Mouse (Mus musculus) heart, postnatal 0 days (tissue): ENCODE data around the gene Pola1. TPM values are rescaled to one million over a fixed set of nuclear protein-coding genes. Genes with fewer than 3 reads are reported as not detected.
"Not testable (repeated sequence)": the region's sequence is repeated elsewhere in the genome, so short reads cannot be mapped to it uniquely, and the experiment has no call there.

Experiments
- ATAC-seq: fragments of 200-750 bp; cut with Nextera tagmentation; 2 replicates; pipeline ENCODE4 v1.8.0; 2017; ENCODE audit warnings: low read depth, moderate number of reproducible peaks, moderate library complexity; ENCODE audit not compliant: insufficient read depth
- DNase-seq: peaks from one replicate; pipeline ENCODE4 v3.0.0-alpha.2; 2016; ENCODE audit warnings: low spot score
- H3K27ac ChIP-seq: fragments of 300-500 bp; sonication (generic); 2 replicates; pipeline ENCODE4 v1.5.1; 2014; ENCODE audit warnings: low read depth, mild to moderate bottlenecking
- H3K27me3 ChIP-seq: fragments of 300-500 bp; sonication (generic); 2 replicates; pipeline ENCODE4 v1.6.1; 2014; ENCODE audit warnings: low read length, mixed read lengths; ENCODE audit not compliant: control insufficient read depth, insufficient read depth
- H3K36me3 ChIP-seq: fragments of 300-500 bp; sonication (generic); replicated peaks from 2 replicates; pipeline ENCODE4 v1.6.1; 2014; ENCODE audit warnings: low read length, mixed read lengths; ENCODE audit not compliant: control insufficient read depth, insufficient read depth
- H3K4me1 ChIP-seq: fragments of 300-500 bp; sonication (generic); 2 replicates; pipeline ENCODE4 v1.6.1; 2014; ENCODE audit warnings: antibody characterized with exemption; ENCODE audit not compliant: control insufficient read depth, insufficient read depth
- H3K4me2 ChIP-seq: fragments of 300-500 bp; sonication (generic); 2 replicates; pipeline ENCODE4 v1.6.1; 2014; ENCODE audit warnings: low read depth, mild to moderate bottlenecking, low read length, moderate library complexity
- H3K4me3 ChIP-seq: fragments of 300-500 bp; sonication (generic); 2 replicates; pipeline ENCODE4 v1.5.1; 2014; ENCODE audit warnings: low read depth, low read length
- H3K9ac ChIP-seq: fragments of 300-500 bp; sonication (generic); replicated peaks from 2 replicates; pipeline ENCODE4 v1.6.1; 2014; ENCODE audit warnings: low read depth, low read length, mixed read lengths
- H3K9me3 ChIP-seq: fragments of 300-500 bp; sonication (generic); replicated peaks from 2 replicates; pipeline ENCODE4 v1.6.1; 2016; ENCODE audit warnings: low read length; ENCODE audit not compliant: control insufficient read depth
- CTCF ChIP-seq: IDR thresholded peaks from 2 replicates; pipeline ENCODE4 v1.5.1; 2016; ENCODE audit warnings: antibody characterized with exemption, control low read depth, low read depth
- EP300 ChIP-seq: IDR thresholded peaks from 2 replicates; pipeline ENCODE4 v1.6.1; 2016; ENCODE audit warnings: antibody characterized with exemption, low read depth
- WGBS: fragments of 180-500 bp; shearing (Covaris S2); extraction: QIAGEN DNeasy Blood & Tissue Kit; methylation state at CpG from one replicate; pipeline ENCODE4 v1.1.7; 2014; 5-methylcytosine and 5-hydroxymethylcytosine counted together
- polyA plus RNA-seq: library from polyadenylated mRNA; unstranded; fragments of >200 nt; fragmentation: Nextera tagmentation; extraction: Ambion mirVana; gene quantifications from 2 replicates; pipeline ENCODE4 v1.2.1, GENCODE M21; 2015
- total RNA-seq: library from RNA; depleted of rRNA; stranded (reverse); fragments of >200 nt; gene quantifications from 2 replicates; pipeline ENCODE4 v1.2.3, GENCODE M21; 2014; ENCODE audit warnings: low replicate concordance

Pola1 gene
- total and polyA plus RNA-seq, 2 experiments from 2014 or later, result 2.5 to 4.7 TPM

DNA sequence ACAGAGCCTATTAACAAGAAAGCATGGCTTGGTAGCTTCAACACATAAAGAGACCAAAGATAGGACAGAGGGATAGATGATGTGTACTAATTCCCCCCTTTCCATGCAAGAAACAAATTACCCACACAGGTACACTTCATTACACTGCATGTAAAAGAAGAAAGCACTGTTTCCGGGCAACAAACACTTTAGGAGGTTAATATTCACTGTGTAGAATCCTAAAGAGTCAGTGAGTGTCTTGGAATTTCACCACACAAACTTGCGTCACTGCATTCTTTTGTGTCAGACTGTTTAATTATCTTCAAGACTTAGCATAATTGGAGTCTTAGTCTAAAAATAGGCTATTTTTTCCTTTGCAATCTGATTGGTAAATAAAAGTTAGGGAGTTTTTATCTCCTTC lies 92.2 kb downstream of the Pola1 start:
- WGBS, result 80% methylated on average over 2 of the region's 2 CpGs
- Histone ChIP-seq H3K27ac (no peak overlapping the region), H3K4me2 (no peak overlapping the region), H3K9ac (no peak overlapping the region), H3K27me3 (no peaks in the 10 kb centered on the region), H3K36me3 (no peaks in the 10 kb centered on the region), H3K9me3 (no peaks in the 10 kb centered on the region), H3K4me1 (no peaks in the 10 kb centered on the region), H3K4me3 (no peak overlapping the region)
- DNase-seq, result no peak
- TF ChIP-seq EP300, result no peak
- TF ChIP-seq CTCF, result no peak
- ATAC-seq, result no peak

DNA sequence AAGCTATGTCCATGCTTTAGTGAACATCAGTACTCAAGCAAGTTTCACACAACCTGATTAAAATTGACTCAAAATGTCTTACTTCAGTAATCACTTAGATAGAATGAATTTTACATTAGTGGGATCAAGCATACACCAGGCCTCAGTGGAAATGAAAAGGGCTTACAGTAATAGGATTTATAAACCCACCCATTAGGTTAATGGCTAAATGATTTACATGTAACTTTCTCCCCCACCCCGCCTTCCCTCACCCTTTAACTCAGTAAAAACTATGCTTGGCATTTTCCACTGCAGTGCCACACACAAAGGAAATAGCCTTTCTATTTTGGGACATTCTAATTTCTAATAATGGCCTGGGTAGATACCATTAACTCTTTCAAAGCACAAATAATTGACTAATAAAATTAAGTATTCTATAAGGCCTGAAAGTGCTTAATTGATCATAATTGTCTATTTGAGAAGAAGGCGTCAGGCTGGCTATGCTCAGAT lies 129.0 kb downstream of the Pola1 start:
- TF ChIP-seq EP300 (no peak), CTCF (no peak)
- Histone ChIP-seq H3K9ac (no peak overlapping the region), H3K9me3 (no peaks in the 10 kb centered on the region), H3K27me3 (no peaks in the 10 kb centered on the region), H3K4me1 (no peaks in the 10 kb centered on the region; the same call in 1 of the 2 replicates), H3K27ac (peak overlapping the region; percentile 75), H3K4me3 (no peak overlapping the region), H3K36me3 (no peaks in the 10 kb centered on the region), H3K4me2 (peak overlapping the region; percentile 38; the same call in 1 of the 2 replicates)
- ATAC-seq (peak; percentile 71), DNase-seq (peak; percentile 58)
- 50% methylated on average over 2 of the region's 2 CpGs for WGBS

DNA sequence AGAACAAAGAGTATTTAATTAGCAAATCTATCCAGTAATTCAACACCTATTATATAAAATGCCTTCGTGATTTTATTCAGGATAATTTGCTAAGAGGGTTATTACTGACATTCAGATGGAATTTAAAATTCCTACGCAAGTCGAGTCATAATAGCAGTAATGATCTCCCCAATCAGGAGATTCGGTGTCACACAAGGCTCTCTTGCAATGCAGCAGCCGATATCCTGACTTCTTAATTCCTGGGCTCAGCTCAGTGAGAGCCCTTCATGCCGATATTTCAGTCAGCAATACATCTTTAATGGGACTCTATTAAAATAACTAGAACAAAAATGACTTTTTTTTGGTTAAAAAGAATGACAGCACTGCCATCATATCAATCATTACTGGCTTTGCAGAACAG lies 134.4 kb downstream of the Pola1 start:
- Histone ChIP-seq H3K9me3 (no peaks in the 10 kb centered on the region), H3K27ac (no peak overlapping the region), H3K4me1 (no peaks in the 10 kb centered on the region), H3K4me2 (no peak overlapping the region), H3K9ac (no peak overlapping the region), H3K36me3 (no peaks in the 10 kb centered on the region), H3K4me3 (no peak overlapping the region), H3K27me3 (no peaks in the 10 kb centered on the region)
- no peak for TF ChIP-seq CTCF
- TF ChIP-seq EP300, result no peak
- DNase-seq (no peak), ATAC-seq (no peak)
- 81% methylated on average over 6 of the region's 6 CpGs for WGBS

DNA sequence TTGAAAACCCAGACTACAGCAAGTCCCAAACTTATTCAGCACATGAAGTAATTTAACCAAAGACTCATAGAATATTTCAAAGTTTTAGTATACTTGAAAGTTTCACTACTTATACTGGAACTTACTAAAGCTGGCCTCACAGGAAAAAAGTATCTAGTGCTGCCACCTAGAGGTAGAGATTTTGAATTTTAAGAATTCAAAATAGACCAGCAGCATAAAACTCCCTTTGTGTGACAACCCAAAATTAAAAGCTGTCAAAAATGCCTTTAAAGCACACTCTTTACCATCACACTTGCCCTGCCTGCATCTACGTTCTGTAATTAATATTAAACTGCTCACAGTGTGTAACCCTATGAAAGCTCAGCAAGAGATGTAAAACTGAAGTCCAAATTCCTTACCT lies 166.2 kb downstream of the Pola1 start:
- no peak overlapping the region for H3K4me2 ChIP-seq
- DNase-seq, result no peak
- ATAC-seq, result no peak
- H3K9ac ChIP-seq, result no peak overlapping the region
- H3K4me3 ChIP-seq, result no peak overlapping the region
- H3K27ac ChIP-seq, result no peak overlapping the region
- WGBS, result 45% methylated on average over 1 of the region's 1 CpGs
- TF ChIP-seq EP300 (no peak), CTCF (peak; percentile 25)
- H3K27me3 ChIP-seq, result no peaks in the 10 kb centered on the region
- no peaks in the 10 kb centered on the region for H3K36me3 ChIP-seq
- no peaks in the 10 kb centered on the region for H3K4me1 ChIP-seq
- no peaks in the 10 kb centered on the region for H3K9me3 ChIP-seq

DNA sequence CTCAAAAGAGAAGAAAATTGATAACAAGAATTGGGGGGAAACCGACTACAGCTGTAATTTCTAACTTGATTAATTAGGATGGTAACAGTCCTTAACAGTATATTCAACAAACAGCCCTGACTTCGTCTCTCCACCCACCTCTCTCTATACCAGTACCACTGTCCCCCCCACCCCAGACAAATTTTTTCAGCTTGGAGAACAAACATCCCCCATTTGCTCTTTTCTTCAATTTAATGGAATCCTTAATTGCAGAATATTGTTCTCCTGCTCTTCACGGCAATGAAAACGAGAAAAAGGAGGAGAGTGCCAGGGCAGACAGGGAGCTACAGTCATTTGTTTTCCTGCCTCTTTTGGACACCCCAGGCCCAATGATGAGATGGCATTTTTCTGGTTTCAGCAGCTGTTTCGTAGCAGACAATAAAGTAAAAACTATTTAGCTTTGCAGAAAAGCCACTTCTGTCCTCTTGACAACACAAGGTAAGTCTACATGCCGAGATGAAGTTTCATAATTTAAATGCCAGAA lies 202.2 kb downstream of the Pola1 start:
- no peaks in the 10 kb centered on the region for H3K27me3 ChIP-seq
- WGBS, result 73% methylated on average over 6 of the region's 6 CpGs
- no peaks in the 10 kb centered on the region for H3K9me3 ChIP-seq
- ATAC-seq (no peak), DNase-seq (no peak)
- no peaks in the 10 kb centered on the region for H3K36me3 ChIP-seq
- H3K4me1 ChIP-seq, result no peaks in the 10 kb centered on the region
- no peak overlapping the region for H3K27ac ChIP-seq
- H3K4me3 ChIP-seq, result no peak overlapping the region
- TF ChIP-seq EP300 (no peak), CTCF (no peak)
- no peak overlapping the region for H3K4me2 ChIP-seq
- no peak overlapping the region for H3K9ac ChIP-seq

DNA sequence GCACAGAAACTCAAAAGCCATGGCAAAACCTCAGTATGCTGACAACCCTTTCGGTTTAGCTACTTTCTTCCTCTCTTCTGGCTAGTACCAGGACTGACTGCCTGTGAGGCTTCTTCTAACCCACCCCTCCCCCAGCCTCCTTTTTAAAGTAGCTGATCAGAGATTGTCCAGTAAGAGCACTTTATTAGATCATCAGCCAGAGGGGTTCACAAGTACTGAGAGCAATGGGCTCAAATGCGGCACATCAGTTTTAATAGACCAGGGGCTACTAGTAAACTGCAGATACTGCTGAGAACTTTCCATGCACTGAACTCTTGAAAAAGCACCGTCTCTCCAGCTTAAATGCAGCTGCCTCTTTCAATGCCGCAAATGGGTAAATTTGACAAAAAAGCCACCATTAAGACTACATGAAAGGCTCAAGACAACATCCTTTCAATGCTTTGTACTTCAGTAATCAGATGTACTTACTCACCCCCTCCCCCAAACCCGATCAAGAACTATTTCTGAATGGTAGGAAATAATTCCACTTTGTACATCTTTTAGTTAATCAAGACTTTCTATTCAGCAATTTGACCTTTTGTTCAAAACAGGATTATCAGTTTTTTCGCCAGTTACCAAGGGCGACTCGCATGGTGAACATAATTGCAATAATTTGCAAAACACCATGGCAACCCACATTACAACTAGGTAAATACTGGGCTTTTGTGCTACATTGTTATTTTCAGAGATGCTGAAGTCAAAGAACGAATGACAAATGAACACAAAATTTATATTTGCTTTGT lies 202.8 kb downstream of the Pola1 start:
- ATAC-seq (no peak), DNase-seq (no peak)
- Histone ChIP-seq H3K27me3 (no peaks in the 10 kb centered on the region), H3K9me3 (no peaks in the 10 kb centered on the region), H3K36me3 (no peaks in the 10 kb centered on the region), H3K9ac (no peak overlapping the region), H3K4me1 (no peaks in the 10 kb centered on the region), H3K4me2 (no peak overlapping the region), H3K27ac (no peak overlapping the region), H3K4me3 (no peak overlapping the region)
- WGBS, result 84% methylated on average over 9 of the region's 9 CpGs
- TF ChIP-seq EP300, result no peak
- TF ChIP-seq CTCF, result no peak

DNA sequence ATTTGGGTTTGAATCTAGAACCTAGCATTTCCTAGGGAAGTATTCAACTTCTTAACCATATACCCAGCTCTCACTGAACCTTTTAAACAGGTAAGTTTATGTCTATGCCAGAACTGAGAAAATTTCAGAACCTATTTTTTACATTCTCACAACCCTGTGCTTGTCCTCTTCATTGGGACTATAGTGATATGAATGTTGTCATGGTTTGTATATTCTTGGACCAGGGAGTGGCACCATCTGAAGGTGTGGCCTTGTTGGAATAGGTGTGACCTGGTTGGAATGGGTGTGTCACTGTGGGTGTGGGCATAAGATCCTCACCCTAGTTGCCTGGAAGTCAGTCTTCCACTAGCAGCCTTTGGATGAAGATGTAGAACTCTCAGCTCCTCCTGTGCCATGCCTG lies 231.1 kb downstream of the Pola1 start:
- not testable (repeated sequence) for H3K27me3 ChIP-seq, H3K4me3 ChIP-seq, ATAC-seq, H3K4me2 ChIP-seq, DNase-seq, H3K4me1 ChIP-seq, H3K9ac ChIP-seq, H3K9me3 ChIP-seq, H3K27ac ChIP-seq, H3K36me3 ChIP-seq
